Mouse (Mus musculus) heart, embryonic 15.5 days (tissue): ENCODE data around the gene R3hdm4. TPM values are rescaled to one million over a fixed set of nuclear protein-coding genes. Genes with fewer than 3 reads are reported as not detected.
"Not testable (repeated sequence)": the region's sequence is repeated elsewhere in the genome, so short reads cannot be mapped to it uniquely, and the experiment has no call there.

Experiments used
- ATAC-seq: fragments of 200-750 bp; cut with Nextera tagmentation; replicated peaks from 2 replicates; pipeline ENCODE4 v1.8.0; 2017; ENCODE audit warnings: low read depth, moderate TSS enrichment; ENCODE audit not compliant: insufficient number of reproducible peaks, insufficient read depth, low FRiP score
- H3K27ac ChIP-seq: fragments of 300-500 bp; sonication (generic); 2 replicates; pipeline ENCODE4 v1.5.1; 2015; ENCODE audit warnings: mild to moderate bottlenecking, inconsistent platforms
- H3K27me3 ChIP-seq: fragments of 300-500 bp; sonication (generic); 2 replicates; pipeline ENCODE4 v1.6.1; 2015; ENCODE audit warnings: inconsistent platforms
- H3K36me3 ChIP-seq: fragments of 300-500 bp; sonication (generic); 2 replicates; pipeline ENCODE4 v1.6.1; 2015; ENCODE audit warnings: mild to moderate bottlenecking, inconsistent platforms
- H3K4me1 ChIP-seq: fragments of 300-500 bp; sonication (generic); replicated peaks from 2 replicates; pipeline ENCODE4 v1.6.1; 2015; ENCODE audit warnings: inconsistent platforms
- H3K4me2 ChIP-seq: fragments of 300-500 bp; sonication (generic); 2 replicates; pipeline ENCODE4 v1.6.1; 2015; ENCODE audit warnings: inconsistent platforms, mild to moderate bottlenecking, moderate library complexity
- H3K4me3 ChIP-seq: fragments of 300-500 bp; sonication (generic); 2 replicates; pipeline ENCODE4 v1.5.1; 2015; ENCODE audit warnings: mild to moderate bottlenecking, inconsistent platforms
- H3K9ac ChIP-seq: fragments of 300-500 bp; sonication (generic); 2 replicates; pipeline ENCODE4 v1.6.1; 2015; ENCODE audit warnings: mild to moderate bottlenecking, inconsistent platforms
- H3K9me3 ChIP-seq: fragments of 300-500 bp; sonication (generic); replicated peaks from 2 replicates; pipeline ENCODE4 v1.6.1; 2016; ENCODE audit warnings: inconsistent platforms
- WGBS: fragments of 180-500 bp; shearing (Covaris S2); methylation state at CpG from one replicate; pipeline ENCODE4 v1.1.7; 2015; ENCODE audit warnings: mixed read lengths; 5-methylcytosine and 5-hydroxymethylcytosine counted together
- polyA plus RNA-seq: library from polyadenylated mRNA; unstranded; fragments of >200 nt; fragmentation: Nextera tagmentation; extraction: Ambion mirVana; gene quantifications from 2 replicates; pipeline ENCODE4 v1.2.1, GENCODE M21; 2015

Gene R3hdm4
- polyA plus RNA-seq, 1 experiment from 2014 or later: 95.2 TPM

DNA sequence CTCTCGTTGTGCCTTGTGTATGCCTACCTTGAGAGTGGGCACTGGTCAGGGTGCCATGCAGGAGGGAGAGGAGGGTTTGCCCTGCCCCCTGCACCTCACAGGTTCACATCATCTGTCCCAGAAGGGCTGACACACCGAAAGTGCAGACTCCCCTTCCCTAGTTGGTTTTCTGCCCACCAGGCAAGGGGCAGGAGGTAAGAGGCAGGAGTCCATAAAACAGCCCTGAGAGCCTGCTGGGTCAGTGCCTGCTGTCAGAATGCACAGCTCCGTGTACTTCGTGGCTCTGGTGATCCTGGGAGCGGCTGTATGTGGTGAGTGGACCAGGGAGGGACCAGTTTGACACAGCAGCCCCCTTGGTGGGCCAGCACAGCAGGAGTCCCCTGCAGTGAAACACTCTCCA lies 30.3 kb downstream of the R3hdm4 start, which contains the start of gene Cfd:
Gene Cfd, plus strand, starts transcription at position 184 of the 400 bp plus-strand sequence.
- Histone ChIP-seq H3K4me1 (0 out of 2 replicates have a peak, but pooled peaks cover 2% of the 10 kb centered on the region), H3K4me2 (no peak within 1 kb of the TSS), H3K36me3 (peaks cover 8% of the 10 kb centered on the region; the same call in 1 of the 2 replicates), H3K4me3 (no peak within 1 kb of the TSS), H3K9ac (no peak within 1 kb of the TSS), H3K27ac (no peak within 1 kb of the TSS), H3K9me3 (no peaks in the 10 kb centered on the region), H3K27me3 (peaks cover 6% of the 10 kb centered on the region; the same call in 1 of the 2 replicates)
- WGBS: 33% methylated on average over 5 of the region's 5 CpGs
- ATAC-seq: no peak

DNA sequence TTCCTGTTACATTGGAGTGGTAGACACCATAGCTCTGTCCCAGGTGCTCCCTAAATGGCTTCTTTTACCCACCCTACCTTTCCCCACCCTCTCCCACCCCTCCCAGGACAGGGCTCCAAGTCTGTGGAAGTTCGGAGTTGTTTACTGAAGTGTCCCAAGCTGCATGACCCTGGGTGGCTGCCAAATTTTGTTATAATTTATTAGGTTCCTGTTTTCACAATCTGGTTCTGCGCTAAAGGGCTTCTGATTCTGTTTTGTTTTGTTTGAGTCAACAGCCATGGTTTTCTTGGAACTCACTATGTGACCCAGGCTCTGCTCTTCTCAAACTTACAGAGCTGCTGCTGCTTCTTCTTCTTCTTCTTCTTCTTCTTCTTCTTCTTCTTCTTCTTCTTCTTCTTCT lies 31.6 kb downstream of the R3hdm4 start:
- H3K9ac ChIP-seq: no peak overlapping the region
- no peak overlapping the region for H3K4me2 ChIP-seq
- WGBS: 74% methylated on average over 2 of the region's 2 CpGs
- H3K4me3 ChIP-seq: no peak overlapping the region
- no peak overlapping the region for H3K27ac ChIP-seq
- ATAC-seq: no peak
- H3K9me3 ChIP-seq: no peaks in the 10 kb centered on the region
- no peaks in the 10 kb centered on the region for H3K36me3 ChIP-seq
- H3K27me3 ChIP-seq: peaks cover 6% of the 10 kb centered on the region; the same call in 1 of the 2 replicates
- H3K4me1 ChIP-seq: peaks cover 4% of the 10 kb centered on the region

DNA sequence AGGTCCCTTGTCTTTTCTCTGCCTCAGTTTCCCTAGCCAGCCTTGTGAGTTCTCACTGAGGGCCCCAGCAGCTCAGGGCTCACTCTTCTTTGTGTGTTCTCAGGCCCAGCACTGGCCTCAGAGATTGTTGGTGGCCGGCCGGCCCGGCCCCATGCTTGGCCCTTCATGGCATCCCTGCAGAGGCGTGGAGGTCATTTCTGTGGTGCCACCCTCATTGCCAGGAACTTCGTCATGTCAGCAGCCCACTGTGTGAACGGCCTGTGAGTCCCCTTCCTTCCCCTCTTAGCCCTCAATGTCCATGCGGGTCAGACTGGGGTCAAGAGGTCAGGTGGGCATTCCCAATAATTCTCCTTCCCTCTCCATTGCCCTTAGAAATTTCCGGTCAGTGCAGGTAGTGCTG lies 34.4 kb downstream of the R3hdm4 start:
- WGBS: 78% methylated on average over 8 of the region's 8 CpGs
- no peak overlapping the region for H3K9ac ChIP-seq
- no peaks in the 10 kb centered on the region for H3K9me3 ChIP-seq
- peaks cover 9% of the 10 kb centered on the region; the same call in 1 of the 2 replicates for H3K27me3 ChIP-seq
- no peak overlapping the region for H3K4me3 ChIP-seq
- peaks cover 27% of the 10 kb centered on the region for H3K4me1 ChIP-seq
- H3K36me3 ChIP-seq: no peaks in the 10 kb centered on the region
- H3K4me2 ChIP-seq: no peak overlapping the region
- ATAC-seq: no peak
- no peak overlapping the region for H3K27ac ChIP-seq

DNA sequence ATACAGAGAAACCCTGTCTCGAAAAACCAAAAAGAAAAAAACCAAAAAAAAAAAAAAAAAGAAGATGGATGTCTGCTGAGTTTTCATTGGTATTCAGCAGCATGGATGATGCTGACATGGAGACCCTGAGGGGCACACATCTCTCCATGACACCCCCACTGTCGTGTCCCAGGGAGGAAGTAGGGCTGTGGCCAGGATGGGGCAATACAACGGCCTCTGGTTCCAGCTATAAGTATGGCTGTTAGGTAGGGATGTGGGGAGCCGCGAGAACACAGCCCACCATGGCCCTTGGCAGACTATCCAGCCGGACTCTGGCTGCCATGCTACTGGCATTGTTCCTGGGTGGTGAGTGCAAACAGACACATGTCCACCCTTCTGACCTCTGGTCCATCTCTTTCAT lies 35.0 kb downstream of the R3hdm4 start, which contains the start of gene Elane:
Gene Elane, plus strand, starts transcription at position 194 of the 400 bp plus-strand sequence.
- H3K27me3 ChIP-seq: peaks cover 7% of the 10 kb centered on the region
- no peak within 1 kb of the TSS for H3K27ac ChIP-seq
- no peaks in the 10 kb centered on the region for H3K36me3 ChIP-seq
- H3K4me2 ChIP-seq: no peak within 1 kb of the TSS
- no peak within 1 kb of the TSS for H3K4me3 ChIP-seq
- H3K9me3 ChIP-seq: no peaks in the 10 kb centered on the region
- 78% methylated on average over 6 of the region's 6 CpGs for WGBS
- H3K4me1 ChIP-seq: peaks cover 30% of the 10 kb centered on the region
- ATAC-seq: no peak
- no peak within 1 kb of the TSS for H3K9ac ChIP-seq

DNA sequence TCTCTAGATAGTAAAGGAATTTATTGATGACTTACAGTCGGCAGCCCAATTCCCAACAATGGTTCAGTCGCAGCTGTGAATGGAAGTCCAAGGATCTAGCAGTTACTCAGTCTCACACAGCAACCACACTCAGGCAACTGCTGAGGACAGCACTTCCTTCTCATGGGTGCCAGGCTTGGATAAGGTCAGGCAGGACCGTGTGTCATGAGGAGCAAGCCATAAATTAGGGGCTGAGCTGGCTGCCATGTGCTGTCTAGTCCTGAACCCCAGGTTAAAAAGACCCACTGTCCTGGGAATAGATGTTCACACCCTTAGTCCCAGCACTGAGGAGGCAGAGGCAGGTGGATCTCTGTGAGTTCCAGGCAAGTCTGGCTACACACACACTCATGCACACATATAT lies 36.1 kb downstream of the R3hdm4 start:
- H3K27ac ChIP-seq, H3K9me3 ChIP-seq, H3K4me2 ChIP-seq, H3K4me3 ChIP-seq, H3K36me3 ChIP-seq, H3K9ac ChIP-seq, ATAC-seq: not testable (repeated sequence)
- Histone ChIP-seq H3K27me3 (peaks cover 14% of the 10 kb centered on the region), H3K4me1 (peaks cover 30% of the 10 kb centered on the region)
- WGBS: 64% methylated on average over 3 of the region's 3 CpGs

DNA sequence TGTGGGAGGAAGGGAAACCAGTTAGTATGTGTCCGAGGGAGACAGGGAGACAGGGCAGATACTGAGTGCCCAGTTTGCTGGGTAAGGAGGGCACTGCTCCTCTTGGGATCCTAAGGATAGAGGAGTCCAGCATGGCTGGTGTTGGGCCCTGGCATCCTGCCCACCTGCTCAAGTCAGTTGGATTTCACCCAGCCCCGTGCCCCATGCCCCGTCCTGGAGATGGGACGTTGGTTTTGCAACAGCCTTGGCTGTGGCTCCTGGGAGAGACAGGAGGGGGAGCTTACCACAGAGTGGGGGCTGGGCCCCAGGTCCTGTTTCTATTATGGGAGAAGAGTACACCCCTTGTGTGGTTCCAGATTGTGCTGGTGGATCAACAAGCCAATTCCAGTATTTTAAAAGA lies 36.6 kb downstream of the R3hdm4 start:
- Histone ChIP-seq H3K4me1 (peaks cover 33% of the 10 kb centered on the region), H3K36me3 (no peaks in the 10 kb centered on the region), H3K9me3 (no peaks in the 10 kb centered on the region), H3K4me2 (no peak overlapping the region), H3K4me3 (no peak overlapping the region), H3K9ac (no peak overlapping the region), H3K27me3 (peaks cover 14% of the 10 kb centered on the region), H3K27ac (no peak overlapping the region)
- ATAC-seq: no peak; the same call in 1 of the 2 replicates
- WGBS: 38% methylated on average over 4 of the region's 4 CpGs

DNA sequence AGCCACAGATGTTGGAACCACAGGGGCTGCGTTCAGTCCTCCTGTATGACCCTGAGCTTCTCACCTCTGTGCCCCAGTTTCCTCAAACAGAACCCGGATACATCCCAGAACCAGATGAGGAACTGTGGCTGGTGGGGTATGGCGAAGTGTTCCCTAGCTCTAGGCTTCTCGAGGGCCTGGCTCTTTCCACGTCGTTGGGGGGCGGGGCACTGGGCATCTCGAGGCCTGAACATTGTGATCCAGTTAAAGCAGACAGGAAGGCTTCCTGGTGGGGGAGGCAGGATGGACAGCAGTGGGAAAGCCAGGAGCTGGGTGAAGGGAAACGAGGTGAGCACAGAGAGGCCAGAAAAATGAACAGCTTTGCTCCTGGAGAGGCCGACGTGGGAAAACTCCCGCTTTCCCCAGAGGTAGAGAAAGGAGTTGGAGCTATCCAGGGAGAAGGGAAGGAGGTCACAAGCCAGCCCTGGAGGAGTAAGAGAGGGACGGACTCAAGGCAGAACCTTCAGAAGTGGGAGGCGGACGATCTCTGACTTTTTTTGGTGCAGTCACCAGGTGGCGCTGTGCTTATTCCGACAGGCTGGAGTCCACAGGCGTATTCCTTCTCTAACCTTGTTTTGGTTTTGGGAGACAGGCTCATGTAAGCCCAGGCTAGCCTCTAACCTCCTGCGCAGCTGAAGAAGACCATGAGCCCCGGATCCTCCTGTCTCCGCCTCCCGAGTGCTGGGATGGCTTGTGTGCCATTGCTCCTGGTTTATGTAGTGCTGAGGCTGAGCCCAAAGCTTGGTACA lies 37.5 kb downstream of the R3hdm4 start:
- no peak for ATAC-seq
- H3K27me3 ChIP-seq: peaks cover 14% of the 10 kb centered on the region
- H3K36me3 ChIP-seq: no peaks in the 10 kb centered on the region
- no peaks in the 10 kb centered on the region for H3K9me3 ChIP-seq
- H3K9ac ChIP-seq: no peak overlapping the region
- H3K4me3 ChIP-seq: no peak overlapping the region
- WGBS: 18% methylated on average over 22 of the region's 22 CpGs
- H3K4me2 ChIP-seq: peak overlapping the region; percentile 5
- H3K27ac ChIP-seq: no peak overlapping the region
- H3K4me1 ChIP-seq: peaks cover 35% of the 10 kb centered on the region

DNA sequence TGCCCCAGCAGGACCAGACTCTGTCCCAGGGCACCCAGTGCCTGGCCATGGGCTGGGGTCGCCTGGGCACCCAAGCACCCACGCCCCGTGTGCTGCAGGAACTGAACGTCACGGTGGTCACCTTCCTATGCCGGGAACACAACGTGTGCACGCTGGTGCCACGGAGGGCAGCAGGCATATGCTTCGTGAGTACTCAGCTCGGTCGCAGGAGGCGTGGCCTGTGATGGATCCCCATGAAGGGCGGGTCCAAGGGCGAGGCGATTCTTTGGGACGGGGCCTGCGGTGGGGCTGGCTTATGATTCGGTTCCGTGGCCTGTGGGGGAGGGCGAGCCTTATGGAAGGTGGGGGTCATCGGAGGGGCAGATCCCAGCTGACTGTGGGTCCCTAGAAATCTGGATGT lies 39.0 kb downstream of the R3hdm4 start:
- Histone ChIP-seq H3K27ac (no peak overlapping the region), H3K27me3 (peaks cover 12% of the 10 kb centered on the region), H3K36me3 (no peaks in the 10 kb centered on the region), H3K4me3 (peak overlapping the region; percentile 18), H3K9ac (peak overlapping the region; percentile 7; the same call in 1 of the 2 replicates), H3K4me1 (peaks cover 35% of the 10 kb centered on the region), H3K9me3 (no peaks in the 10 kb centered on the region), H3K4me2 (peak overlapping the region; percentile 54)
- 5% methylated on average over 22 of the region's 22 CpGs for WGBS
- ATAC-seq: no peak

DNA sequence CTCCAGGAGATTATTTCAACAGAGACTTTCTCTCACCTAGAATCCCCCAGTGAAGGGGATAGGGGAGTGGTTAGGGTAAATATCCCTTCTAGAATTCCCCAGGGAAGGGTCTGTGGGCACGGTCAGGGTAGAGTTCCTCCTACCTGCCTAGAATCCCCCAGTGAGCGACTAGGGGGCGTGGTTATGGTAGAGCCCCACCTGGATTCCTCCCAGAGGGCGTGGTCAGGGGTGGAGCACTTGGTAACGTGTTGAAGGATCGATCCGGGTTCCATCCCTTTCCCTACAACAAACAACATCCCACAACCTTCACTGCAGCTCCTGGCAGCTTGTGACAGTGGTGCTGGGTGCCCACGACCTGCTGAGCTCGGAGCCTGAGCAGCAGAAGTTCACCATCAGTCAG lies 40.3 kb downstream of the R3hdm4 start:
- no peak overlapping the region for H3K4me3 ChIP-seq
- no peaks in the 10 kb centered on the region for H3K9me3 ChIP-seq
- 20% methylated on average over 9 of the region's 9 CpGs for WGBS
- no peak overlapping the region for H3K4me2 ChIP-seq
- no peak overlapping the region for H3K27ac ChIP-seq
- no peak overlapping the region for H3K9ac ChIP-seq
- ATAC-seq: no peak
- H3K27me3 ChIP-seq: peaks cover 12% of the 10 kb centered on the region
- H3K4me1 ChIP-seq: peaks cover 35% of the 10 kb centered on the region
- no peaks in the 10 kb centered on the region for H3K36me3 ChIP-seq

DNA sequence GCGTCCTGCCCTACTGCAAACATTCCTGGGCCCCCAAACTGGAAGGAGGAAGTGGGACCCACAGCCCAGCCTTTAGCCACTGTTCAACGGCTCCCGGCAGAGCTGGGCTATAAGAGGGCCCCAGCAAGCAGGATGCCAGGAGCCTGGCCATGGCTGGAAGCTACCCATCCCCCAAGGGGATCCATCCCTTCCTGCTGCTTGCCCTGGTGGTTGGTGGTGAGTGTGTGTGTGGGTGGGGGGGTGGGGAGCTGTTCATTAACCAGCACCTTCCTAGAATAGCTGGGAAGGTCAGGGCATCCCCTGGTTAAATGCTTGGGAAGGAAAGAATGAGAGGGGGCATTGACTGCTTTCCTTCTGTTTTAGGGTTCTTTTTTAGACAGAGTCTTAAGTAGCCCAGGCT lies 41.5 kb downstream of the R3hdm4 start:
- no peak overlapping the region for H3K4me2 ChIP-seq
- no peak overlapping the region for H3K9ac ChIP-seq
- H3K4me1 ChIP-seq: peaks cover 38% of the 10 kb centered on the region
- no peaks in the 10 kb centered on the region for H3K9me3 ChIP-seq
- ATAC-seq: no peak
- H3K4me3 ChIP-seq: no peak overlapping the region
- H3K36me3 ChIP-seq: no peaks in the 10 kb centered on the region
- H3K27ac ChIP-seq: no peak overlapping the region
- 33% methylated on average over 3 of the region's 3 CpGs for WGBS
- H3K27me3 ChIP-seq: peaks cover 15% of the 10 kb centered on the region

DNA sequence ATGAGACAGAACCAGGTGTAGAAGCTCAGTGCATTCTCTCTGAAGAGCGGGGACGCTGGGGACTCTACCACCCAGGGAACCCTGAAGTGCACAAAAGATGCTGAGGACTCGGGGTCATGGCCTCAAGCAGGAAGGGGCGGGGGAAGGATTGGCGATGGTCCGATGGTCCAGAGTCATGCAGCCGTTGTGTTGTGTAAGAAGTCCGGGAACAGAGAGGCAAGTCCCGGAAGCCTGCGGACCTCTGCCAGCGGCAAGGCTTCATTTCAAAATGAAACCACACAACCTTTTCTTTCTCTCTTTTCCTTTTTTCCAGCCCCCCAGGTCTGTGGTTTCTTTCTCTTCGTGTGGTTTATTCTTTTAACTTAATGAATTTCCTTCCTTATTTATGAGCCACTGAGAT lies 43.3 kb downstream of the R3hdm4 start:
- Histone ChIP-seq H3K27ac (no peak overlapping the region), H3K4me1 (peaks cover 37% of the 10 kb centered on the region), H3K27me3 (peaks cover 14% of the 10 kb centered on the region), H3K9me3 (no peaks in the 10 kb centered on the region), H3K9ac (no peak overlapping the region), H3K36me3 (no peaks in the 10 kb centered on the region), H3K4me3 (no peak overlapping the region), H3K4me2 (0 out of 2 replicates have a peak overlapping the region, but pooled peaks have one; percentile 10)
- no peak for ATAC-seq
- WGBS: 58% methylated on average over 12 of the region's 12 CpGs

DNA sequence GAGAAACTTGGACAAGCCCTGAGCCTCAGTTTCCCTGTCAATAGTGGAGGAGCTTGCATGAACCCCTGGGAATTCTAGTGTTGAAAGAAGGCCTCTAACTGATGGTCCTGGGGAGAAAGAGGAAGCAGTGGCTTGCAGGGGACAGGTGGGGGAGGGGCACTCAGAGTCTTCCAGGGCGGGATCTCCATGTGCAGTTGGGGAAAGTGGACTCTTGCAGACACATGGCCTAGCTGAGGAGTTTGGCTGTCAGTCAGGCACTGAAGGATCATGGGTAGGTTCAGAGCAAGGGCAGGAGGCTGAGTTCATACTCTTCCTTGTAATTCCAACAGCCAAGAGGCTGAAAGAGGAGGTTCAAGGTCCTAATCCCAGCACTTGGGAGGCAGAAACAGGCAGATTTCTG lies 43.8 kb downstream of the R3hdm4 start:
- no peak overlapping the region for H3K27ac ChIP-seq

More for the DNA sequence above, 43.8 kb downstream of the R3hdm4 start:
- ATAC-seq: no peak
- no peak overlapping the region for H3K4me3 ChIP-seq
- peaks cover 32% of the 10 kb centered on the region for H3K4me1 ChIP-seq
- H3K36me3 ChIP-seq: no peaks in the 10 kb centered on the region
- no peak overlapping the region for H3K4me2 ChIP-seq
- H3K9me3 ChIP-seq: no peaks in the 10 kb centered on the region
- peaks cover 12% of the 10 kb centered on the region for H3K27me3 ChIP-seq
- WGBS: 19% methylated on average over 1 of the region's 1 CpGs
- no peak overlapping the region for H3K9ac ChIP-seq
